Mouse (Mus musculus): ENCODE results near the gene Uqcc3.

The Uqcc3 gene

DNA sequence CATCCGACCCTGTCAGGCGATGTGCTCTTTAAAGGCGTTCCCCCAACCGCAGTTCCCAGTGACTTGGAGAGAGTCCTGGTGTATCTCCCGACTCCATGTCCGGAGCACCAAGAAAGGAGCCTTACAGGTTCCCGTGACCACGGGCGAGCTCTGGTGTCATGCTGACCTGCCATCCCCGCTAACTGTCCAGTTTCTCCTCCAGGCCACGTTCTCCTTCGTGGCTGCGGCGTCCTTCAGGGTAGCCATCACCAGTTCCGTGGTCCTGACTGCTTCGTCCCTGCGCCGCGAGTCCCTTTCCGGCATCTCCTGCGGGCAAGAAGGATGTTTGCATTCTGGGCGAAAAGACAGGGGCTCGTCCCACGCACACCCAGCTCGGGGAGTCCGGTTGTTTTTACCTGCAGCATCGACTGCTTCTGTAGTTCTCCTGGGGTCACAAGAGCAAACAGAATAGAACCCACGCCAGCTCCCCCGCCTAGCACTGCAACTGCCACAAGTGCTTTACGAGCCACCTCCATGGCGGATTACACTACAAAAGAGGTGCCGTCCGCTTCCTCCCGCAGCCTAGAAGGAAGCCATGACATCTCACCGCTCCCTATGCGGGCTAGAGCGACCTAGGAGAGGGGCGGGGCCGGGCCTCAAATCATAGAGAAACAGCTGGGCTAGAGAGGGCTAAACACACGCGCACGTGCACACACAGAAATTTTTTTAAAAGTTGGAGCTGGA lies at the start of gene Uqcc3:
Gene Uqcc3, minus strand, starts transcription at position 613 of the 723 bp plus-strand sequence.
- DNase-seq (ENCODE audit: low read depth, low spot score) = peak; percentile 90
- H3K27me3 ChIP-seq (ENCODE audit: control insufficient read depth, insufficient read depth, low read length, poor library complexity, severe bottlenecking) = no peaks in the 10 kb centered on the region
- H3K36me3 ChIP-seq (ENCODE audit: control insufficient read depth, insufficient read depth, low read length, poor library complexity, severe bottlenecking) = peaks cover 1% of the 10 kb centered on the region

GRCm38 (mm10) chr19:8930117-8930516 lies 49.4 kb upstream of the Uqcc3 start:
- no peaks in the 10 kb centered on the region for H3K27me3 ChIP-seq (ENCODE audit: control insufficient read depth, insufficient read depth, low read length, poor library complexity, severe bottlenecking)
- DNase-seq (ENCODE audit: low read depth, low spot score) = no peak

DNA sequence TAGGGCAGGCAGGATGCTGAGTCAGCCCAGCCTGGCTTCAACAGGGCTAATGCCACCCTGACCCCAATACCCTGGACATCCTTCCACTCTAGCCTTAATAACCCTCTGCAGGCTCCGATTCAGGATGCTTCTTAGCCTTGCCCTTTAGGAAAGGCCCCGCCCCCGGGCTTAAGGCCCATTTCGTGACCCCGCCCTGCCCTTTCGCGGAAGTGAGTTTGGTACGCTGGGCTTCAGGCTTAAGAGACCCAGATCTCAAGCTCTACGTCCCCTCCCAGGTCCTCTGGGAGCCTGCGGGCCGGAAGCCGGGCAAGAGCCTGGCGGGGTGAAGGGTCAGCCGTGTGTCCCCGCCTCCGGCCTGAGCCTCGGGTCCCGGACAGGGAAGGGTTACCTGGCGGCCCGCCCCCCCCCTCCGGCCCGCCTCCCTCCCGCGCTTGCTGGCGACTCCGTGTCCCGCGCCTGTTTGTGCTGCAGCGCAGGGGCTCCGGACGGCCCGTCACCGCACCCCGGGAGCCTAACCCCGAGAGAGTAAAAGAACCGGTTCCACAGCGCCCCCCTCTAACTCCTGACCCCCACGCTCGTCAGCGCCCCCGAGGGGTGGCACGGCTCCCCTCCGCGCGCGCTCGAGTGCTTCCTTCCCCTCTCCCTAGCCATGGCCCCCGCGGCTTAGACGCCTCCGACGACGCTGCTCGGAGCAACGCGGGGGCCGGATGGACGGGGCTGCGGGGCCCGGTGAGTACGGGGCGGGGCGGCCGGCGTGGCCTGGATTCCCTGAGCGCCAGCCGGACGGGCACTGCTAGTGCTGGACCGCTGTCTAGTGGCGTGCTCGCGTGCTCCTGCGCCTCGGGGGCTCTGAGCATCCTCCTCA lies 48.7 kb upstream of the Uqcc3 start, which contains the start of the genes Rom1 and Eml3:
Gene Rom1, minus strand, starts transcription at position 133 of the 865 bp plus-strand sequence.
Gene Eml3, plus strand, starts transcription at position 329 of the 865 bp plus-strand sequence.
- H3K36me3 ChIP-seq (ENCODE audit: control insufficient read depth, insufficient read depth, low read length, poor library complexity, severe bottlenecking) = peaks cover 6% of the 10 kb centered on the region

More at GRCm38 (mm10) chr19:8930117-8930516, 49.4 kb upstream of the Uqcc3 start:
- H3K36me3 ChIP-seq (ENCODE audit: control insufficient read depth, insufficient read depth, low read length, poor library complexity, severe bottlenecking) = peaks cover 10% of the 10 kb centered on the region

GRCm38 (mm10) chr19:8928689-8929223 lies 48.0 kb upstream of the Uqcc3 start:
- Histone ChIP-seq H3K27me3 (ENCODE audit: control insufficient read depth, insufficient read depth, low read length, poor library complexity, severe bottlenecking) (no peaks in the 10 kb centered on the region), H3K36me3 (ENCODE audit: control insufficient read depth, insufficient read depth, low read length, poor library complexity, severe bottlenecking) (peaks cover 3% of the 10 kb centered on the region)
- no peak for DNase-seq (ENCODE audit: low read depth, low spot score)

More for the DNA sequence above, 48.7 kb upstream of the Uqcc3 start, which contains the start of the genes Rom1 and Eml3:
- peak; percentile 83 for DNase-seq (ENCODE audit: low read depth, low spot score)
- H3K27me3 ChIP-seq (ENCODE audit: control insufficient read depth, insufficient read depth, low read length, poor library complexity, severe bottlenecking) = no peaks in the 10 kb centered on the region

GRCm38 (mm10) chr19:8927891-8928525 lies 47.3 kb upstream of the Uqcc3 start:
- DNase-seq (ENCODE audit: low read depth, low spot score) = no peak
- H3K36me3 ChIP-seq (ENCODE audit: control insufficient read depth, insufficient read depth, low read length, poor library complexity, severe bottlenecking) = peaks cover 3% of the 10 kb centered on the region
- H3K27me3 ChIP-seq (ENCODE audit: control insufficient read depth, insufficient read depth, low read length, poor library complexity, severe bottlenecking) = no peaks in the 10 kb centered on the region

- Histone ChIP-seq H3K36me3 (ENCODE audit: control insufficient read depth, insufficient read depth, low read length, poor library complexity, severe bottlenecking) (peaks cover 5% of the 10 kb centered on the region), H3K27me3 (ENCODE audit: control insufficient read depth, insufficient read depth, low read length, poor library complexity, severe bottlenecking) (no peaks in the 10 kb centered on the region)
- DNase-seq (ENCODE audit: low read depth, low spot score) = peak; percentile 22
These were observed 46.0 kb upstream of the Uqcc3 start for GRCm38 (mm10) chr19:8926766-8927165.

DNA sequence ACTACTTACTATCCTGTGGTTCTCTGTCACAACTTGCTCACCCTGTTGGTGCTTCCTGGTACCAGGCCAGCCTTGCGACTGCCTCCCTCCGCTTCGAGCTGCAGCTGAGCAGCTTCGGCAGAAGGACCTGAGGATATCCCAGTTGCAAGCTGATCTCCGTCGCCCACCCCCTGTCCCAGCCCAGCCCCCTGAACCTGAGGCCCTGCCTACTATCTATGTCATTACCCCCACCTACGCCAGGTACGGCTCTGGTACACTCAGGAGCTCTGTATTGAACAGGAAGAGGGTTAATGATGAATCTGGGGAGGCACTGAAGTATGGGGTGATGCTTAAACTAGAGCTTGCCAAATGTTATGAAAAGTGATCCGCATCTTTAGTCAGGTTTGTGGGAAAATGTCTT lies 41.0 kb upstream of the Uqcc3 start:
- DNase-seq (ENCODE audit: low read depth, low spot score) = no peak
- peaks cover 1% of the 10 kb centered on the region for H3K36me3 ChIP-seq (ENCODE audit: control insufficient read depth, insufficient read depth, low read length, poor library complexity, severe bottlenecking)
- H3K27me3 ChIP-seq (ENCODE audit: control insufficient read depth, insufficient read depth, low read length, poor library complexity, severe bottlenecking) = no peaks in the 10 kb centered on the region

- peak; percentile 51 for DNase-seq (ENCODE audit: low read depth, low spot score)
- Histone ChIP-seq H3K27me3 (ENCODE audit: control insufficient read depth, insufficient read depth, low read length, poor library complexity, severe bottlenecking) (no peaks in the 10 kb centered on the region), H3K36me3 (ENCODE audit: control insufficient read depth, insufficient read depth, low read length, poor library complexity, severe bottlenecking) (peaks cover 3% of the 10 kb centered on the region)
These were observed 40.1 kb upstream of the Uqcc3 start for GRCm38 (mm10) chr19:8920836-8921291.

GRCm38 (mm10) chr19:8920073-8920736 lies 39.5 kb upstream of the Uqcc3 start, which contains the start of gene B3gat3:
B3gat3 (plus strand) TSS chr19:8920374.
- H3K36me3 ChIP-seq (ENCODE audit: control insufficient read depth, insufficient read depth, low read length, poor library complexity, severe bottlenecking) = peaks cover 3% of the 10 kb centered on the region

DNA sequence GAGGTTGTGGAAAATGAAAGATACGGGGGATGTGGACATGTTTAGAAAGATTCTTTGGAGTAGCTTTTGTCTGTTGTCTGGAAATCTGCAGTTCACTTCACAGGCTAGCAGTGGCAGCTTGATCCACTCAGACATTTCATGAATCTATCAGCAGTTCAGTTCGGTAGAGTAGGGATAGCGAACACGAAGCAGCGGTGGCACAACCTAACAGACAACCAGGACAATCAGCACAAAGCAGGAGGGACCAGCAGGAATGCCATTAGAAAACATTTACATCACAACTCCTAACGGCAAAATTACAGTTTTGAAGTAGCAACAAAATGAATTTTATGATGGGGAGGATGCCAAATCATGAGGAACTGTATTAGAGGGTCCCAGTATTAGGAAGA lies 39.0 kb upstream of the Uqcc3 start:
- peaks cover 3% of the 10 kb centered on the region for H3K36me3 ChIP-seq (ENCODE audit: control insufficient read depth, insufficient read depth, low read length, poor library complexity, severe bottlenecking)
- no peak for DNase-seq (ENCODE audit: low read depth, low spot score)
- H3K27me3 ChIP-seq (ENCODE audit: control insufficient read depth, insufficient read depth, low read length, poor library complexity, severe bottlenecking) = no peaks in the 10 kb centered on the region

More at GRCm38 (mm10) chr19:8920073-8920736, 39.5 kb upstream of the Uqcc3 start, which contains the start of gene B3gat3:
- no peaks in the 10 kb centered on the region for H3K27me3 ChIP-seq (ENCODE audit: control insufficient read depth, insufficient read depth, low read length, poor library complexity, severe bottlenecking)
- peak; percentile 76 for DNase-seq (ENCODE audit: low read depth, low spot score)

DNA sequence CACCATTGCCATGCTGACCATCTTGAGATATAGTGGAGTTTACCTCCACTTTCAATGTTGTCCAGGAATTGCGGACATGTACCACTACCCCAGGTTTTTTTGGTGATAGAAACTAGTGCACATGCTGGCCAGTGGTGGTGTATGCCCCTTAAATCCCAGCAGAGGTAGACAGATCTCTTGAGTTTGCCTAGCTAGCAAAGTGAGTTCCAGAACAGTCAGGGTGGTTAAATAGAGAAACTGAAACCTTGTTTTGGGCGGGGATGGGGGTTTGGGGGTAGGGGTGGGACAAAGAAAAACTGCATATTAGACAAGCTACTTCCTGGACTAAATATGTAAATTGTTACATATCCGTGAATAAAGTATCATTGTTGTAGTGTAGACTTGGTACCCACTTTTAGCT lies 38.3 kb upstream of the Uqcc3 start:
- H3K27me3 ChIP-seq (ENCODE audit: control insufficient read depth, insufficient read depth, low read length, poor library complexity, severe bottlenecking) = no peaks in the 10 kb centered on the region
- peak; percentile 37 for DNase-seq (ENCODE audit: low read depth, low spot score)
- peaks cover 9% of the 10 kb centered on the region for H3K36me3 ChIP-seq (ENCODE audit: control insufficient read depth, insufficient read depth, low read length, poor library complexity, severe bottlenecking)

GRCm38 (mm10) chr19:8914212-8914611 lies 33.5 kb upstream of the Uqcc3 start:
- H3K36me3 ChIP-seq (ENCODE audit: control insufficient read depth, insufficient read depth, low read length, poor library complexity, severe bottlenecking) = peaks cover 23% of the 10 kb centered on the region
- H3K27me3 ChIP-seq (ENCODE audit: control insufficient read depth, insufficient read depth, low read length, poor library complexity, severe bottlenecking) = no peaks in the 10 kb centered on the region
- no peak for DNase-seq (ENCODE audit: low read depth, low spot score)

DNA sequence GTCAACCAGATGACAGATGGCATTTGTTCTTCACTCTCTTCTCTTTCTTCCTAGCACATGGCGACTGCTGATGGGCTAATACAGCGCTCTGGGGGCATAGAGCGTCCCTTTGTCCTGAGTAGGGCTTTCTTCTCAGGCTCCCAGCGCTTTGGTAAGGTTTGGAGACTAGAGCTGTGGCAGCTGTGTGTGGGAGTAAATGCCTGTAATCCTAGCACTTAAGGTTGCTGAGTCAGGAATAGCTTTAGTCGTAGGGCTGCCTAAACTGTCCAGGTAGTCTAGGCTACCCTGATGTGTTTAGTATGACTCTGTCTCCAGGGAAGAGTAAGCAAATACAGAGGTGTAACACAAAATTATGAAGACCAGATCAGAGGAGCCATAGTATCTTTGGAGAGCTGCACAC lies 31.1 kb upstream of the Uqcc3 start:
- DNase-seq (ENCODE audit: low read depth, low spot score) = no peak
- H3K36me3 ChIP-seq (ENCODE audit: control insufficient read depth, insufficient read depth, low read length, poor library complexity, severe bottlenecking) = peaks cover 34% of the 10 kb centered on the region

GRCm38 (mm10) chr19:8908531-8908930 lies 27.8 kb upstream of the Uqcc3 start:
- Histone ChIP-seq H3K36me3 (ENCODE audit: control insufficient read depth, insufficient read depth, low read length, poor library complexity, severe bottlenecking) (peaks cover 30% of the 10 kb centered on the region), H3K27me3 (ENCODE audit: control insufficient read depth, insufficient read depth, low read length, poor library complexity, severe bottlenecking) (no peaks in the 10 kb centered on the region)
- no peak for DNase-seq (ENCODE audit: low read depth, low spot score)

More for the DNA sequence above, 31.1 kb upstream of the Uqcc3 start:
- H3K27me3 ChIP-seq (ENCODE audit: control insufficient read depth, insufficient read depth, low read length, poor library complexity, severe bottlenecking) = no peaks in the 10 kb centered on the region
